Mouse (Mus musculus): Measurements from ENCODE around the gene Tmc3. TPM values are rescaled to one million over a fixed set of nuclear protein-coding genes. Genes with fewer than 3 reads are reported as not detected.

Tmc3 gene
- total RNA-seq, 2 experiments from 2014 or later, result 0.29 to 0.40 TPM

GRCm38 (mm10) chr7:83644761-83645160 is 60.0 kb downstream of the Tmc3 start:
- intact Hi-C loops (cut with DNase I), result no loop called here
- Histone ChIP-seq H3K27ac (no peak overlapping the region), H3K4me3 (no peak overlapping the region)
- TF ChIP-seq CTCF (IDR thresholded peaks at IDR 0.05), result no peak
- DNase-seq (ENCODE audit: extremely low spot score in 1 of 2, low spot score in 2 of 2), result no peak

GRCm38 (mm10) chr7:83645476-83645875 is 60.7 kb downstream of the Tmc3 start:
- DNase-seq (ENCODE audit: extremely low spot score in 1 of 2, low spot score in 2 of 2), result no peak
- intact Hi-C loops (cut with DNase I), result no loop called here
- Histone ChIP-seq H3K27ac (no peak overlapping the region), H3K4me3 (no peak overlapping the region)
- TF ChIP-seq CTCF (IDR thresholded peaks at IDR 0.05), result no peak

- H3K27ac ChIP-seq, result no peak overlapping the region
- no peak overlapping the region for H3K4me3 ChIP-seq
- intact Hi-C loops (cut with DNase I), result no loop called here
- DNase-seq (ENCODE audit: extremely low spot score in 1 of 2, low spot score in 2 of 2), result no peak
- TF ChIP-seq CTCF (IDR thresholded peaks at IDR 0.05), result no peak; the same call in 1 of the 2 replicates
Observed at GRCm38 (mm10) chr7:83648807-83649206, 64.1 kb downstream of the Tmc3 start.

GRCm38 (mm10) chr7:83650638-83651037 is 65.9 kb downstream of the Tmc3 start:
- DNase-seq (ENCODE audit: extremely low spot score in 1 of 2, low spot score in 2 of 2), result no peak
- Histone ChIP-seq H3K4me3 (no peak overlapping the region), H3K27ac (no peak overlapping the region)
- intact Hi-C loops (cut with DNase I), result no loop called here
- no peak for TF ChIP-seq CTCF (IDR thresholded peaks at IDR 0.05)

- DNase-seq (ENCODE audit: extremely low spot score in 1 of 2, low spot score in 2 of 2), result no peak
- H3K4me3 ChIP-seq, result no peak overlapping the region
- no peak; the same call in 1 of the 2 replicates for TF ChIP-seq CTCF (IDR thresholded peaks at IDR 0.05)
- H3K27ac ChIP-seq, result no peak overlapping the region
- intact Hi-C loops (cut with DNase I), result no loop called here
Observed at GRCm38 (mm10) chr7:83652498-83652897, 67.8 kb downstream of the Tmc3 start.

GRCm38 (mm10) chr7:83653605-83654051 is 68.9 kb downstream of the Tmc3 start:
- Histone ChIP-seq H3K27ac (no peak overlapping the region), H3K4me3 (no peak overlapping the region)
- DNase-seq (ENCODE audit: extremely low spot score in 1 of 2, low spot score in 2 of 2), result no peak
- TF ChIP-seq CTCF (IDR thresholded peaks at IDR 0.05), result no peak
- intact Hi-C loops (cut with DNase I), result no loop called here

GRCm38 (mm10) chr7:83654196-83654595 is 69.5 kb downstream of the Tmc3 start:
- TF ChIP-seq CTCF (IDR thresholded peaks at IDR 0.05), result no peak
- intact Hi-C loops (cut with DNase I), result no loop called here
- H3K4me3 ChIP-seq, result no peak overlapping the region
- H3K27ac ChIP-seq, result no peak overlapping the region
- no peak for DNase-seq (ENCODE audit: extremely low spot score in 1 of 2, low spot score in 2 of 2)

- intact Hi-C loops (cut with DNase I), result no loop called here
- Histone ChIP-seq H3K27ac (no peak overlapping the region), H3K4me3 (no peak overlapping the region)
- no peak for TF ChIP-seq CTCF (IDR thresholded peaks at IDR 0.05)
- DNase-seq (ENCODE audit: extremely low spot score in 1 of 2, low spot score in 2 of 2), result no peak
Observed at GRCm38 (mm10) chr7:83654938-83655630, 70.4 kb downstream of the Tmc3 start.

- Histone ChIP-seq H3K4me3 (no peak overlapping the region), H3K27ac (no peak overlapping the region)
- intact Hi-C loops (cut with DNase I), result no loop called here
- no peak for TF ChIP-seq CTCF (IDR thresholded peaks at IDR 0.05)
- no peak for DNase-seq (ENCODE audit: extremely low spot score in 1 of 2, low spot score in 2 of 2)
Observed at GRCm38 (mm10) chr7:83658716-83659115, 74.0 kb downstream of the Tmc3 start.

- no peak for TF ChIP-seq CTCF (IDR thresholded peaks at IDR 0.05)
- Histone ChIP-seq H3K27ac (no peak overlapping the region), H3K4me3 (no peak overlapping the region)
- intact Hi-C loops (cut with DNase I), result no loop called here
- DNase-seq (ENCODE audit: extremely low spot score in 1 of 2, low spot score in 2 of 2), result no peak
Observed at GRCm38 (mm10) chr7:83659159-83660065, 74.7 kb downstream of the Tmc3 start.

GRCm38 (mm10) chr7:83660273-83660691 is 75.6 kb downstream of the Tmc3 start:
- Histone ChIP-seq H3K4me3 (no peak overlapping the region), H3K27ac (no peak overlapping the region)
- peak; percentile 37 for TF ChIP-seq CTCF (IDR thresholded peaks at IDR 0.05)
- DNase-seq (ENCODE audit: extremely low spot score in 1 of 2, low spot score in 2 of 2), result no peak
- intact Hi-C loops (cut with DNase I), result no loop called here

- no peak for DNase-seq (ENCODE audit: extremely low spot score in 1 of 2, low spot score in 2 of 2)
- no peak for TF ChIP-seq CTCF (IDR thresholded peaks at IDR 0.05)
- no peak overlapping the region for H3K27ac ChIP-seq
- H3K4me3 ChIP-seq, result no peak overlapping the region
- intact Hi-C loops (cut with DNase I), result no loop called here
Observed at GRCm38 (mm10) chr7:83661031-83661430, 76.3 kb downstream of the Tmc3 start.
